Mouse (Mus musculus) layer of hippocampus, adult 18-20 months (tissue): ENCODE measurements around the gene Prkcd. TPM values are rescaled to one million over a fixed set of nuclear protein-coding genes. Genes with fewer than 3 reads are reported as not detected.

Source experiments
- DNase-seq, 2 experiments: peaks; one replicate each; pipeline ENCODE4 v3.0.0; 2022; ENCODE audit warnings: low spot score in 2 of 2
- total RNA-seq, 2 experiments: library from RNA; stranded (reverse); gene quantifications; 2 replicates each; pipeline ENCODE4 v1.2.3; 2021

Prkcd gene
- total RNA-seq, 2 experiments from 2014 or later, result 31.5 to 38.1 TPM

- DNase-seq, result no peak
Observed at GRCm38 (mm10) chr14:30576260-30576659, 49.8 kb downstream of the Prkcd start.

GRCm38 (mm10) chr14:30575791-30576190, 50.2 kb downstream of the Prkcd start:
- no peak for DNase-seq

GRCm38 (mm10) chr14:30573983-30574584, 51.9 kb downstream of the Prkcd start:
- DNase-seq, result peak; percentile 75 to 87

GRCm38 (mm10) chr14:30573235-30573634, 52.8 kb downstream of the Prkcd start:
- no peak for DNase-seq

- no peak for DNase-seq
Observed at GRCm38 (mm10) chr14:30572253-30572652, 53.8 kb downstream of the Prkcd start.

GRCm38 (mm10) chr14:30570303-30570702, 55.7 kb downstream of the Prkcd start:
- DNase-seq, result no peak

GRCm38 (mm10) chr14:30568016-30568415, 58.0 kb downstream of the Prkcd start:
- no peak for DNase-seq

- no peak for DNase-seq
Observed at GRCm38 (mm10) chr14:30566317-30566716, 59.7 kb downstream of the Prkcd start.

GRCm38 (mm10) chr14:30564451-30564850, 61.6 kb downstream of the Prkcd start:
- peak in 1 of 2 experiments; percentile 56 for DNase-seq

- no peak for DNase-seq
Observed at GRCm38 (mm10) chr14:30562343-30562742, 63.7 kb downstream of the Prkcd start.

- DNase-seq, result no peak
Observed at GRCm38 (mm10) chr14:30561470-30562187, 64.4 kb downstream of the Prkcd start.

- DNase-seq, result no peak
Observed at GRCm38 (mm10) chr14:30560803-30561389, 65.1 kb downstream of the Prkcd start.

GRCm38 (mm10) chr14:30559321-30559850, 66.6 kb downstream of the Prkcd start:
- DNase-seq, result no peak

GRCm38 (mm10) chr14:30557730-30558129, 68.3 kb downstream of the Prkcd start:
- DNase-seq, result no peak

GRCm38 (mm10) chr14:30556651-30557050, 69.4 kb downstream of the Prkcd start:
- DNase-seq, result no peak

GRCm38 (mm10) chr14:30553185-30553584, 72.8 kb downstream of the Prkcd start:
- DNase-seq, result no peak

- no peak for DNase-seq
Observed at GRCm38 (mm10) chr14:30551981-30552380, 74.0 kb downstream of the Prkcd start.

- DNase-seq, result no peak
Observed at GRCm38 (mm10) chr14:30551509-30551908, 74.5 kb downstream of the Prkcd start.

- no peak for DNase-seq
Observed at GRCm38 (mm10) chr14:30550232-30551070, 75.6 kb downstream of the Prkcd start.

GRCm38 (mm10) chr14:30549777-30550149, 76.2 kb downstream of the Prkcd start:
- no peak for DNase-seq
